Mouse (Mus musculus) midbrain, postnatal 0 days (tissue): Measurements from ENCODE around the gene Krtap1-4. TPM values are rescaled to one million over a fixed set of nuclear protein-coding genes. Genes with fewer than 3 reads are reported as not detected.
A peak's percentile ranks its signal among the peaks of the same experiment; 100 is the strongest.
"Not testable (repeated sequence)": the region's sequence is repeated elsewhere in the genome, so short reads cannot be mapped to it uniquely, and the experiment has no call there.

Experiments
- ATAC-seq: fragments of 200-750 bp; cut with Nextera tagmentation; 2 replicates; pipeline ENCODE4 v1.8.0; 2017; ENCODE audit warnings: moderate number of reproducible peaks, mild to moderate bottlenecking, moderate TSS enrichment, moderate library complexity; ENCODE audit not compliant: low FRiP score
- DNase-seq: peaks from one replicate; pipeline ENCODE4 v3.0.0-alpha.2; 2015; ENCODE audit warnings: low spot score
- H3K27ac ChIP-seq: fragments of 300-500 bp; sonication (generic); 2 replicates; pipeline ENCODE4 v1.5.1; 2014; ENCODE audit warnings: low read depth, mild to moderate bottlenecking, low read length, mixed read lengths
- H3K27me3 ChIP-seq: fragments of 300-500 bp; sonication (generic); 2 replicates; pipeline ENCODE4 v1.6.1; 2014; ENCODE audit warnings: low read length, control low read depth, mixed read lengths; ENCODE audit not compliant: insufficient read depth
- H3K36me3 ChIP-seq: fragments of 300-500 bp; sonication (generic); 2 replicates; pipeline ENCODE4 v1.6.1; 2014; ENCODE audit warnings: low read length, control low read depth, mixed read lengths; ENCODE audit not compliant: insufficient read depth
- H3K4me1 ChIP-seq: fragments of 300-500 bp; sonication (generic); 2 replicates; pipeline ENCODE4 v1.6.1; 2014; ENCODE audit warnings: mild to moderate bottlenecking, control low read depth, antibody characterized with exemption, low read length, mixed read lengths; ENCODE audit not compliant: insufficient read depth
- H3K4me2 ChIP-seq: fragments of 300-500 bp; sonication (generic); 2 replicates; pipeline ENCODE4 v1.6.1; 2014; ENCODE audit warnings: low read depth, mild to moderate bottlenecking, low read length, mixed read lengths; ENCODE audit not compliant: poor library complexity, severe bottlenecking
- H3K4me3 ChIP-seq: fragments of 300-500 bp; sonication (generic); 2 replicates; pipeline ENCODE4 v1.5.1; 2014; ENCODE audit warnings: low read depth, mild to moderate bottlenecking, low read length, moderate library complexity
- H3K9ac ChIP-seq: fragments of 300-500 bp; sonication (generic); replicated peaks from 2 replicates; pipeline ENCODE4 v1.6.1; 2014; ENCODE audit warnings: mild to moderate bottlenecking, low read length, moderate library complexity, mixed read lengths; ENCODE audit not compliant: poor library complexity, severe bottlenecking
- H3K9me3 ChIP-seq: fragments of 300-500 bp; sonication (generic); 2 replicates; pipeline ENCODE4 v1.6.1; 2016; ENCODE audit warnings: low read length, control low read depth
- CTCF ChIP-seq: IDR thresholded peaks from 2 replicates; pipeline ENCODE4 v1.5.1; 2016; ENCODE audit warnings: antibody characterized with exemption, mild to moderate bottlenecking
- WGBS: fragments of 180-500 bp; shearing (Covaris S2); extraction: QIAGEN DNeasy Blood & Tissue Kit; methylation state at CpG from one replicate; pipeline ENCODE4 v1.1.7; 2014; 5-methylcytosine and 5-hydroxymethylcytosine counted together
- polyA plus RNA-seq: library from polyadenylated mRNA; unstranded; fragments of >200 nt; fragmentation: Nextera tagmentation; extraction: Ambion mirVana; gene quantifications from 2 replicates; pipeline ENCODE4 v1.2.1, GENCODE M21; 2015
- total RNA-seq: library from RNA; depleted of rRNA; stranded (reverse); fragments of >200 nt; gene quantifications from 2 replicates; pipeline ENCODE4 v1.2.3, GENCODE M21; 2014

The Krtap1-4 gene
- total and polyA plus RNA-seq, 2 experiments from 2014 or later, result not detected

GRCm38 (mm10) chr11:99609126-99609525 lies 25.7 kb upstream of the Krtap1-4 start:
- Histone ChIP-seq H3K9ac (no peak overlapping the region), H3K27me3 (no peaks in the 10 kb centered on the region), H3K4me1 (no peaks in the 10 kb centered on the region), H3K9me3 (no peaks in the 10 kb centered on the region), H3K4me2 (no peak overlapping the region), H3K4me3 (no peak overlapping the region), H3K36me3 (no peaks in the 10 kb centered on the region), H3K27ac (no peak overlapping the region)
- 78% methylated on average over 1 of the region's 1 CpGs for WGBS
- DNase-seq (peak; percentile 5), ATAC-seq (no peak)
- TF ChIP-seq CTCF, result no peak

- 86% methylated on average over 1 of the region's 1 CpGs for WGBS
- H3K9ac ChIP-seq, H3K36me3 ChIP-seq, H3K4me2 ChIP-seq, H3K27ac ChIP-seq, H3K4me3 ChIP-seq, H3K27me3 ChIP-seq, H3K9me3 ChIP-seq, DNase-seq, H3K4me1 ChIP-seq, ATAC-seq: not testable (repeated sequence)
Observed at GRCm38 (mm10) chr11:99603208-99603607, 19.8 kb upstream of the Krtap1-4 start, which contains the start of gene Gm11938. TSS of gene Gm11938 (minus strand) at chr11:99603308.

- not testable (repeated sequence) for H3K9me3 ChIP-seq, H3K27me3 ChIP-seq, ATAC-seq, H3K4me2 ChIP-seq, H3K36me3 ChIP-seq, DNase-seq, H3K4me1 ChIP-seq, H3K4me3 ChIP-seq, H3K27ac ChIP-seq, H3K9ac ChIP-seq
- WGBS, result 86% methylated on average over 6 of the region's 6 CpGs
Observed at GRCm38 (mm10) chr11:99597742-99598141, 14.3 kb upstream of the Krtap1-4 start, which contains the start of gene Krtap9-3. TSS of gene Krtap9-3 (minus strand) at chr11:99598105.

- Histone ChIP-seq H3K27me3 (no peaks in the 10 kb centered on the region), H3K9ac (no peak within 1 kb of the TSS), H3K36me3 (no peaks in the 10 kb centered on the region), H3K9me3 (no peaks in the 10 kb centered on the region), H3K4me2 (no peak within 1 kb of the TSS), H3K4me3 (no peak within 1 kb of the TSS), H3K27ac (no peak within 1 kb of the TSS), H3K4me1 (no peaks in the 10 kb centered on the region)
- DNase-seq (no peak), ATAC-seq (no peak)
- no peak for TF ChIP-seq CTCF
- WGBS, result 88% methylated on average over 6 of the region's 6 CpGs
Observed at GRCm38 (mm10) chr11:99590981-99591380, 7.5 kb upstream of the Krtap1-4 start, which contains the start of gene Krtap1-3. TSS of gene Krtap1-3 (minus strand) at chr11:99591339.

GRCm38 (mm10) chr11:99585096-99585495 lies 1.6 kb upstream of the Krtap1-4 start:
- no peak for TF ChIP-seq CTCF
- ATAC-seq, result no peak

GRCm38 (mm10) chr11:99581564-99581963 lies 1.9 kb downstream of the Krtap1-4 start:
- no peak for TF ChIP-seq CTCF
- H3K4me1 ChIP-seq, result no peaks in the 10 kb centered on the region
- 84% methylated on average over 6 of the region's 6 CpGs for WGBS

More at GRCm38 (mm10) chr11:99585096-99585495, 1.6 kb upstream of the Krtap1-4 start:
- Histone ChIP-seq H3K9me3 (no peaks in the 10 kb centered on the region), H3K4me3 (no peak overlapping the region), H3K9ac (no peak overlapping the region), H3K27ac (no peak overlapping the region), H3K4me1 (no peaks in the 10 kb centered on the region), H3K4me2 (no peak overlapping the region), H3K36me3 (no peaks in the 10 kb centered on the region), H3K27me3 (no peaks in the 10 kb centered on the region)
- no peak for DNase-seq
- 89% methylated on average over 7 of the region's 7 CpGs for WGBS

More at GRCm38 (mm10) chr11:99581564-99581963, 1.9 kb downstream of the Krtap1-4 start:
- Histone ChIP-seq H3K4me2 (no peak overlapping the region), H3K36me3 (no peaks in the 10 kb centered on the region), H3K4me3 (no peak overlapping the region), H3K9me3 (no peaks in the 10 kb centered on the region), H3K27ac (no peak overlapping the region), H3K9ac (no peak overlapping the region), H3K27me3 (no peaks in the 10 kb centered on the region)
- ATAC-seq, result no peak
- DNase-seq, result no peak
